Mouse (Mus musculus) liver (tissue): Measurements from ENCODE around the gene Dennd4c.

Source experiments
- DNase-seq: peaks from one replicate; pipeline ENCODE4 v3.0.0-alpha.2; 2020; ENCODE audit warnings: mixed read lengths

Dennd4c gene

DNA sequence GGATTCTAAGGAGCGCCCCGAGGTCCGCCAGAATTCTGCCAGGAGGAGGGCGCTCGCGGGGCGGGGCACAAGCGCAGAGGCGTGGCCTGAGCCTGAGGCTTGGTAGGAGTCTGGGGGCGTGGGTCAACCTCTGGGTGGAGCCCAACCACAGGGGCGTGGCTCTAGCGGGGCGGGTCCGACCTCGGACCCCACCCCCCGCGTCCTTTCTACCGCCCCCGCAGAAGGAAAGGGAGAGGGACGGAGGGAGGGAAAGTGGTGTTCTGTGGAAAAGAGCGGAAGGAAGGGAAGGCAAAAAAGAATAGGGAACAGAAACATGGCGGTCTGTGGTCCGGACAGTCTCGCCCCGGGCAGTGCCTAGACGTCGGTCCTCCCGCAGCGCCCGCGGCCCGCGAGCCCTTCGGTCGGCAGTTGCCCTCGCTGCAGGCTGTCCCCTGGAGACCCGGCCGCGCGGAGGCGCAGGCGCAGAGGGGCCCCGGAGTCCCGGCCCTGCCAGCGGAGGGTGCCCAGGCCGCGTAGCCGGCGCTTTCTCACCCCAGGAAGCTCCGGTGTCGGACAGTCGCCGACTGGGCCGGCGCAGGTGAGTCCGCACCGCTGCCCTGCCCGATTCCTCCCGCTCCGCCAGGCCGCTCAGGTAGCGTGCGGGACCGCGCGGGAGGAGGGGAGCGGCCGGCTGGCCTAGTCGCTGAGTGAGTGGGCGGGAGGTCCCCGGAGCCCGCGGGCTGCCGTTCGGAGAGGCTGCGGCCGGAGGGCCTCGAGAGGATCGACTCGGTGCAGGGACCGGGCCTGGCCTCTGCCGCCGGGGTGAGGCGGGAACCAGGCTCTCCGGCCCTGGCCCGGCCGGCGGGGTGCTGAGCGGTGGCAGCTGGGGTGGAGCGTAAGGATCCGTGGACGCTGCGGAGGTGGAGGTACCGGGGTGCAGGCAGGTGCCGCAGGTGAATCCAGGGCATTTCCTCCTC is at the start of gene Dennd4c:
Dennd4c (plus strand) TSS at position 220 of the 956 bp plus-strand sequence.
- DNase-seq: peak; percentile 98

GRCm38 (mm10) chr4:86699161-86699865 is 49.0 kb upstream of the Dennd4c start:
- DNase-seq: no peak

- DNase-seq: peak; percentile 28
Measured at GRCm38 (mm10) chr4:86708801-86709200, 39.6 kb upstream of the Dennd4c start.

DNA sequence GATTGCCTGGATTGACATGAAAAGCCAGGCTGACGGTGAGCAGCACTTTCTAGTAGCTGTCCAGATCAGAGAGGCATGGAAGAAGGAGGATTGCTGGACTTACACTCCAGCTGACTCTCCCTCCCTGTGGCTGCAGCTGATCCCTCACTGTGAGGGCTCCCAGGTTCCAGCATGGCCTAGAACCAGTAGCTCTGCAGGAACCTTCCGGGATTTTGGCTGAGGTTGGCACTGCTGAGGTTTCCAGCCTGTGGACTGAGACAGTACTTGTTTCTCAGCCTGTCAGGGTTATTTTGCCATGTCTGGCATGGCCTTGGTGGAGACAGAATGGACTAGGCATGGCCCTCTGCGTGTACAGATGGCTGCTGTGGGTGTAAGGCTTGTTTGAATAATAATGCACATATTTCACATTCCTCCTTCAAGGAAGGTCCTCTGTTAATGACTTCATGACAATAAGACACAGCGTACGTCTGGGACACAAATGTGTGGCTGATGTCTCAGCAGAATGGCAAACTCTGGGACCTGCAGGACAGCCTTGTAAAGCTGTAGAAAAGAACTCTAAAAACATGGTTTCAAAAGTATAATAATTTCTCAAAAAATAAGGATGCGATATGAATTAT is 38.2 kb upstream of the Dennd4c start:
- no peak for DNase-seq

- DNase-seq: no peak
Measured at GRCm38 (mm10) chr4:86710666-86711215, 37.6 kb upstream of the Dennd4c start.

- no peak for DNase-seq
Measured at GRCm38 (mm10) chr4:86712751-86713195, 35.6 kb upstream of the Dennd4c start.

GRCm38 (mm10) chr4:86713518-86713917 is 34.8 kb upstream of the Dennd4c start:
- no peak for DNase-seq

DNA sequence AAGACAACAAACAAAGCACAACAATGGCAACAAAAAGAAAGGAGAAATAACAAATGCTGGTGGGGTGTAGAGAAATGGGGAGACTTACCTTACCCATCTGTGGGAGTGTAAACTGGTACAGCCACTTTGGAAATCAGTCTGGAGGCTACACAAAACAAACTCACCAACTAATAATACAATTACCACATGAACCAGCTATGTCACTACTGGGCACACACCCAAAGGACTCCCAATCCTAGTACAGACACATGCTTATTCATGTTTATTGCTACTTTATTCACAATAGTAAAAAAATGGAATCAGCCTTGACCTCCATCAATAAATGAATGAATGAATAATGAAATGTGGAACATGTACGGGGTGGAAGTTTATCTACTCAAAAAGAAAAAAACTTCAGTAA is 33.0 kb upstream of the Dennd4c start:
- DNase-seq: no peak

DNA sequence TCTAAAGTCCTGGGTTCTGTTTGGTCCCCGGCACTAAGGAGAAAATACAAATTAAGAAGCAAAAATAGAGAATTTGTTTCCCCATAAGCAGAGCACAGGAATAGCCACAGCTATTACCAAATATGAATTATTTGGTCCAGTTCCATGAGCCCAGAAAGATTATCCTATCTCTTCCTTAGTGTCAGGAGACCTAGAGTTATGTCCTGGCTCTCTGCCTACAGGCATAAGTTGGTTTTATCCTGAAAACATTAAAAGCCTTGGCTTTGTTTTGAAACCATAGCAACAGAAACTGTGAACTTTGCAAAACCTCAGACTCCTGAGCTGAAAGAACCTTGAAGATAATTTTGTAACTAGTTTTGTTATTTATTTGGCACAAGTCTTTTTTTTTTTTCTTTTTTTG is 31.2 kb upstream of the Dennd4c start:
- no peak for DNase-seq

- no peak for DNase-seq
Measured at GRCm38 (mm10) chr4:86718878-86719577, 29.3 kb upstream of the Dennd4c start.

- DNase-seq: no peak
Measured at GRCm38 (mm10) chr4:86721856-86722358, 26.4 kb upstream of the Dennd4c start.

DNA sequence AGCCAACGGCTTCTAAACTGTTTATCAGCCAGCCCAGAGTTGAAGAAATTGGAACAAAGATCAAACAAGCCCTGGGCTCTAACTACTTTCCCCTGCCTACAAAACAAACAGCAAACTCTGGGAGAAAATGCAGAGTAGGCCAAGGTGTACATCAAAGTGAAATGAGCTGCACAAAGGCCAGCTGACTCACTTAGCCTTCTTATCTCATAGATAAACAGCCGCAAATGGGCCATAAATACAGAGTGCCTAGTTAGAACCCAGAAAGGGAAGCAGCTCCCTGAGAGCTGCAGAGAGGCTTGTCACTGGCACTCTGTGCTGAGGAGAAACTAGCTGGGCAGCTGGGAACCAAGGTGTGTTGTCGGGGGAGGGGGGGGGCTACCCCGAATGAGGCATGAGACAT is 23.2 kb upstream of the Dennd4c start:
- DNase-seq: peak; percentile 6

- no peak for DNase-seq
Measured at GRCm38 (mm10) chr4:86726141-86726540, 22.2 kb upstream of the Dennd4c start.

DNA sequence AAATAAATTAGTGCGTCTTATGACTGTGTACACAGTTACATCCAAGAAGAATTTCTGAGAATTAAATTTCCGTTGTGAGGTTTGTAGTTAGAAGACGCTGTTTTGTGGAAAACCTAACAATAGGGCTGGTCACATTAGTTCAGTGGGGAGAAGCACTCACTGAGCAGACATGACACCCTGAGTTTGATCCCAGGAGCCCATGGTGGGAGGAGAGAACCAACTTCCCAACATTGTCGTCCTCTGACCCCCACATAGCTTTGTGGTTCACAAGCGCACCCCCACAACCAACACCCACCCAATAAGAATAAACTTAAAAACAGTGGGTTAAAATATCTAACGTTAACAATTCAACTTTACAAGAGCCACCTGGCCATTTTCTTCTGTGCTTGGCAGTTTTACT is 18.5 kb upstream of the Dennd4c start:
- DNase-seq: no peak

GRCm38 (mm10) chr4:86734088-86734841 is 14.1 kb upstream of the Dennd4c start:
- DNase-seq: no peak

- DNase-seq: peak; percentile 67
Measured at GRCm38 (mm10) chr4:86739308-86739993, 8.9 kb upstream of the Dennd4c start.

- DNase-seq: peak; percentile 5
Measured at GRCm38 (mm10) chr4:86749361-86749841, 1.0 kb downstream of the Dennd4c start.

- DNase-seq: no peak
Measured at GRCm38 (mm10) chr4:86750346-86750945, 2.1 kb downstream of the Dennd4c start.

GRCm38 (mm10) chr4:86764307-86764706 is 16.0 kb downstream of the Dennd4c start:
- no peak for DNase-seq

GRCm38 (mm10) chr4:86777587-86777986 is 29.2 kb downstream of the Dennd4c start:
- no peak for DNase-seq
